Mouse (Mus musculus): Measurements from ENCODE around the gene Gtpbp4. TPM values are rescaled to one million over a fixed set of nuclear protein-coding genes. Genes with fewer than 3 reads are reported as not detected.
"Not testable (repeated sequence)": the region's sequence is repeated elsewhere in the genome, so short reads cannot be mapped to it uniquely, and the experiment has no call there.

The Gtpbp4 gene
- polyA plus RNA-seq, 1 experiment from 2014 or later, result 77.8 TPM

DNA sequence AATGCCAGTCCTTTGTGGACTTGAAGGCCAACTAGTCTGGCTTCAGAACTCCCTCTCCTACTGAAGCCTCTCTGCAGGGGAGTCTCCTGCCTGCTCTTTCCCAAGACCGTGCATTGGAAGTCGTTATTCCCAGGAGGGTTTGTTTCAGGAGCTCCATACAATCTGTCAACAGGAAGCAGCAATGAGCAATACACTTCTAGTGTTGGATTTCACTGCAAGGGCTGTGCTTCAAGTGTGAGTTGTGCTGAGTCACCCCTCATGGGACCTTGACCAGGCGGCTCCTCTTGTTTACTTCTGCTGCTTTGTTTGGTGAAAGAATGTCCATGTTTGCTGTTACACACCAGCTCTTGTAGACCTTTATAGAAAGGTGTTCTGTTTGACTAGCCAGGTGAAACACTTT is 18.5 kb upstream of the Gtpbp4 start:
- Histone ChIP-seq H3K4me3 (replicated peaks) (no peak overlapping the region), H3K4me1 (replicated peaks) (no peaks in the 10 kb centered on the region), H3K9me3 (no peaks in the 10 kb centered on the region), H3K36me3 (no peaks in the 10 kb centered on the region), H3K4me2 (replicated peaks) (no peak overlapping the region), H3K27ac (no peak overlapping the region), H3K27me3 (replicated peaks) (no peaks in the 10 kb centered on the region), H3K9ac (no peak overlapping the region)
- 15% methylated on average over 3 of the region's 3 CpGs for WGBS
- 0 out of 2 replicates have a peak, but pooled peaks have one; percentile 47 for ATAC-seq

DNA sequence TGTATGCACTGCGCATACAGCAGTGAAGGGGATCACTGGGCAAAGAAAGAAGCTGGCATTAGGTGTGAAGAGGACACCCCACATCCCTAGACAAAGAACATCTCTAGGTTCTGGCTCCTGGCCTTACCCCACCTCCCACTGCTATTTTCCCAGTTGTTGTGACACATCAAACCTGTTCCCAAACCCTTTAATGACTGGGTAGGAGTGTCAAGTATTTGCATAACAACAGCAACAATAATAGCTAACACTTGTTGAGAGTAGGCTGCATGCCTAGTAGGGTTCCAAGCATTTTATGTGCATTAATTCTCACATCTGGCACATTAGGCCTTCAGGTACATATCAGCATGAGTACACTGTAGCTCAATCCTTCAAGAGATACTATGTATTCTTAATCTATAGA is 17.6 kb upstream of the Gtpbp4 start:
- WGBS, result 61% methylated on average over 1 of the region's 1 CpGs
- no peak overlapping the region for H3K9ac ChIP-seq
- no peaks in the 10 kb centered on the region for H3K27me3 ChIP-seq (replicated peaks)
- H3K4me3 ChIP-seq (replicated peaks), result no peak overlapping the region
- no peak overlapping the region for H3K4me2 ChIP-seq (replicated peaks)
- H3K4me1 ChIP-seq (replicated peaks), result no peaks in the 10 kb centered on the region
- no peaks in the 10 kb centered on the region for H3K36me3 ChIP-seq
- ATAC-seq, result no peak
- H3K27ac ChIP-seq, result no peak overlapping the region
- no peaks in the 10 kb centered on the region for H3K9me3 ChIP-seq

DNA sequence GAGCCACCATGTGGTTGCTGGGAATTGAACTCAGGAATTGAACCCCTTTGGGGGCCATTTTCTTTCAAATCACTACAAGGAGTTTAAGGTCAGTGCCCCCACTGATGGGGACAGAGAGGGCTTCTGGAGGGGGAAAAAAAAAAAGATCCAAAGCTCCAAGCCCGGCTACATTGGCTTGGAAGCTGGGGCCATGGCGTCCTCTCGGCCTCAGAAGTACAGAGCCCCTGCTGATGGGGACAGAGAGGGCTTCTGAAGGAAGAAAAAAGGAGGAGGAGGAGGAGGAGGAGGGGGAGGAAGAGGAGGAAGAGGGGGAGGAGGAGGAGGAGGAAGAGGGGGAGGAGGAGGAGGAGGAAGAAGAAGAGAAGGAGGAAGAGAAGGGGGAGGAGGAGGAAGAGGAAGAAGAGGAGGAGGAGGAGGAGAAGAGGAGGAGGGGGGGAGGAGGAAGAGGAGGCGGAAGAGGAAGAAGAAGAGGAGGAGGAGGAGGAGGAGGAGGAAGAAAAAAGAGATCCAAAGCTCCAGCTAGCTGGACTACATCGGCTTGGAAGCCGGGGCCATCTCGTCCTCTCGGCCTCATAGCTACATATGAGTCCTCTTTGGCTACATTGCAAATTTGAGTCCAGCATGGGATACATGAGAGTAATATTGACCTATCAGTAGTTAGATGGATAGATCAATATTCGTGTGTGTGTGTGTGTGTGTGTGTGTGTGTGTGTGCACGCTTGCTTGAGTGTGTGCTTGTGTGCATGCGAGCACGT is 15.9 kb upstream of the Gtpbp4 start:
- no peaks in the 10 kb centered on the region for H3K9me3 ChIP-seq
- WGBS, result 49% methylated on average over 12 of the region's 12 CpGs
- H3K4me1 ChIP-seq (replicated peaks), result no peaks in the 10 kb centered on the region
- no peaks in the 10 kb centered on the region for H3K27me3 ChIP-seq (replicated peaks)
- H3K36me3 ChIP-seq, result no peaks in the 10 kb centered on the region
- H3K27ac ChIP-seq, result no peak overlapping the region
- no peak overlapping the region for H3K4me3 ChIP-seq (replicated peaks)
- H3K9ac ChIP-seq, result no peak overlapping the region
- peak; percentile 79 for ATAC-seq
- no peak overlapping the region for H3K4me2 ChIP-seq (replicated peaks)

DNA sequence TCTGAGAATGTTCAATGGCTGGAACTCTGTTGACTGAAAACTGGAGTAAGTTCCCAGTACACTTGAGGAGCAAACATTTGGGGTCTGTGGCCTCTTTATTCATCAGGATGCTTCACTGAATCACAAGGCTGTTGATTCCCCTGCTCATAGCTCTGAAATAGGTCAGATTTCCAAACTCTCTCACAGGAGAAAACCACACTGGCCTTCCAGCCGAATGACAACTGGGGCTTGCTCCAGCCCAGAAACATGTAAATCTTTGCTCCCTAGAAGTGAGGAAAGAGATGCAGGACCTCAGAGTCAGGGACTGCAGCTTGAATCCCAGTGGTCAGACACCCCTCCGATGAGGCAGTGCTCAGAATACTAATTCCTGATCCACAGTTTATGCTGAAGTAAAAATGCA is 7.4 kb upstream of the Gtpbp4 start:
- H3K36me3 ChIP-seq, result no peaks in the 10 kb centered on the region
- no peak overlapping the region for H3K9ac ChIP-seq
- H3K4me2 ChIP-seq (replicated peaks), result no peak overlapping the region
- 79% methylated on average over 2 of the region's 2 CpGs for WGBS
- H3K9me3 ChIP-seq, result no peaks in the 10 kb centered on the region
- H3K4me1 ChIP-seq (replicated peaks), result no peaks in the 10 kb centered on the region
- H3K27ac ChIP-seq, result no peak overlapping the region
- no peak for ATAC-seq
- no peak overlapping the region for H3K4me3 ChIP-seq (replicated peaks)
- no peaks in the 10 kb centered on the region for H3K27me3 ChIP-seq (replicated peaks)

DNA sequence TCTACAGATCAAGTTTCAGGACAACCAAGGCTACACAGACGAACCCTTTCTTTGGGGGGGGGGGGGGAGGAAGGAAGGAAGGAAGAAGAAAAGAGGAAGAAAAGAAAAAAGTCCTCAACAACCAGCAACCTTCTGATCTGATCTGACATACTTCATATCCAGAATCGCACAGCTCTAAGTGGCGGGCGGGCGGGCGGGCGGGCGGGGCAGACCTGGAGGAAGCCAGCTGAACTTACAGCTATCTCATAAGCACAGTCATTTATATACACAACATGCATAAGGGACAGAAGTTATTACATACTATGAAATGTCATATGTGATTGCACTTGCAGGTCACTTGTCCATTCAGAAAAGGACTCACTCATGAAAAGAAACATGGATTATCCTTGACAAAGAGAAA is 3.6 kb upstream of the Gtpbp4 start:
- Histone ChIP-seq H3K36me3 (no peaks in the 10 kb centered on the region), H3K4me3 (replicated peaks) (no peak overlapping the region), H3K4me2 (replicated peaks) (no peak overlapping the region), H3K27me3 (replicated peaks) (no peaks in the 10 kb centered on the region), H3K4me1 (replicated peaks) (no peaks in the 10 kb centered on the region), H3K27ac (no peak overlapping the region), H3K9ac (no peak overlapping the region), H3K9me3 (no peaks in the 10 kb centered on the region)
- ATAC-seq, result no peak
- WGBS, result 79% methylated on average over 8 of the region's 8 CpGs

DNA sequence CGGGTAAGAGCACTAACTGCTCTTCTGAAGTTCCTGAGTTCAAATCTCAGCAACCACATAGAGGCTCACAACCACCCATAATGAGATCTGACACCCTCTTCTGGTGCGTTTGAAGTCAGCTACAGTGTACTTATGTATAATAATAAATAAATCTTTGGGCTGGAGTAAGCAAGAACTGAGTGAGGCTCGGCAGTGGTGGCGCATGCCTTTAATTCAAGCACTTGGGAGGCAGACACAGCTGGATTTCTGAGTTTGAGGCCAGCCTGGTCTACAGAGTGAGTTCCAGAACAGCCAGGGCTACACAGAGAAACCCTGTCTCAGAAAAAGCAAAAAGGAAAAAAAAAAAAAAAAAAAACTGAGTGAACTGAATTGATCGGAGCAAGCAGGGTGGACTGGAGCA is 1.3 kb upstream of the Gtpbp4 start:
- H3K9ac ChIP-seq; H3K36me3 ChIP-seq; H3K27ac ChIP-seq; H3K9me3 ChIP-seq; H3K4me3 ChIP-seq (replicated peaks); ATAC-seq; H3K27me3 ChIP-seq (replicated peaks); H3K4me1 ChIP-seq (replicated peaks); H3K4me2 ChIP-seq (replicated peaks): not testable (repeated sequence)
- 80% methylated on average over 5 of the region's 5 CpGs for WGBS

DNA sequence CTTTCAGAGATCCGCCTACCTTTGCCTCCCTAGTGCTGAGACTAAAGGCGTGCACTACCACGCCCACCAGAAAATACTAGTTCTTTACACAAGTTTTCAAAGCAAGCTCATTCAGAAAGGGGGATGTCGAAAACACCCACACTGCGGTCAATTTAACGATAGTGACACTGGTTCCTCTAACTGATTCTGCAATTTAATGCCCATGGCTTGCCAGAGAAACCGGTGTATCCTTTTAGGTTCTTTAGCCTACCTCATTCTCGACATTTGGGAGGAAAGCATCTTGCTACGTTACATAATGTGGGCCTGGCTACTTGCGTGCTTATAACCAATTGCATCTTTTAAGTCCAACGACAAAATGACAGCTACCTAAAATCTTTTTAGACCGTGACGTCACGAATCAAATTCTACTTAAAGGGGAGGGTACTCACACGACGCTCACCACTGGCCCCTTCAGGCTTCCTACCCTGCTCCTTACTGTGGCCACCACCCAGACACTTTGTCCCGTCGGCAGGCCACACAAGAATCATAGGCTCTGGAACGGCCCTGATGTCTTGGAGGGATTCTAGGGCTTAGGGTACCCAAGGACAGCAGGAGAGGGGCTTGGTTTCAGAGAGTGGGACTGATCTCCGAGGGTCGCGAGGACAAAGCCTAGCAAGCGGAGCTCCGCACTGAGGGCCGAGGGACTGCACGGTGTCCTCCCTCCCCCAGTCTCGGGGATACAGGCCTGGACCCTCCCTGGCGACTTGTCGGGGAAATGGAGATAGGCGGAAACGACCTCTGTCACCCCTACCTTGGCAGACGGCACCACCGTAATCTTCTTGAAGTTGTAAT is 509 bp downstream of the Gtpbp4 start:
- no peaks in the 10 kb centered on the region for H3K9me3 ChIP-seq
- 3% methylated on average over 33 of the region's 33 CpGs for WGBS
- H3K27me3 ChIP-seq (replicated peaks), result no peaks in the 10 kb centered on the region
- peaks cover under 1% of the 10 kb centered on the region; the same call in 1 of the 2 replicates for H3K36me3 ChIP-seq
- H3K4me3 ChIP-seq (replicated peaks), result peak overlapping the region; percentile 77
- no peak overlapping the region for H3K27ac ChIP-seq
- ATAC-seq, result peak; percentile 79
- H3K9ac ChIP-seq, result peak overlapping the region; percentile 73
- 0 out of 2 replicates have a peak, but pooled peaks cover 2% of the 10 kb centered on the region for H3K4me1 ChIP-seq (replicated peaks)
- peak overlapping the region; percentile 67 for H3K4me2 ChIP-seq (replicated peaks)

DNA sequence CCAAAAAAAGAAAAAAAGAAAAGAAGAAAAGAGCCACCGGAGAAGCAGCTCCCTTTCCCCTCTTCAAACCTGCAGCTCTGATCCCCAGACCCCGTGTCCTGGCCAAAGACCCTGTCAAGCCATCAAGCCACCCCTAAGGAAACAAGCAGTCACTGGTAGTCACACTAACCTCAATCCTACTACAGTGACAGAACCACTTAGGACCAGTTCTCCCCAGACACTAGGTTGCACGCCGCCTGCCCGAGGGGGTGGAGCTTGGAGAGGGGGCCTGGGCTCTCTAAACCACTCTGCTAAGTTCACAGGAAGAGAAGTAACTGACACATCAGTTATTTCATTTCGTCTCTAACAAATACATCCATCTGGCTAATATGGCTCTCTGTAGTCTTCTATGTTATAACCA is 3.7 kb downstream of the Gtpbp4 start:
- no peak for ATAC-seq
- Histone ChIP-seq H3K9ac (no peak overlapping the region), H3K4me2 (replicated peaks) (no peak overlapping the region), H3K36me3 (peaks cover 13% of the 10 kb centered on the region), H3K4me1 (replicated peaks) (0 out of 2 replicates have a peak, but pooled peaks cover 2% of the 10 kb centered on the region), H3K27ac (no peak overlapping the region), H3K27me3 (replicated peaks) (no peaks in the 10 kb centered on the region), H3K9me3 (no peaks in the 10 kb centered on the region), H3K4me3 (replicated peaks) (no peak overlapping the region)
- 89% methylated on average over 6 of the region's 6 CpGs for WGBS

DNA sequence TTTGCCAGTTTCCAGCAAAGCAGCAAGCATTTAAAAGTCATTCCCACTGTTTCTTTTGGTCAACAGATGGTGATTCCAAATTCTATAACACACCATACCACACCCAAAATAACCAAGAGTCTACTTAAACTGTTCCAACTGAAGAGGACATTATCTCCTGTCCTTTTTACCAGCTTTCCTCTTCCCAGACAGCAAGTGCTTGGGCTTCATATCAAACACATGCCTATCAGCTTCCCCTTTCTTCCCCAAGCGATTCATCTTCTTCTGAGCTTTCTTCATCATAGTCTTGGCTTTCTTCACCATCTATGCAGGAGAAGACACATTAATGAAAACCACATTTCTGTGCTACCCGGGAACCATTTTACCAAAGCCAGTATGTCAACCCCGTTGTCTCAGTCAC is 22.9 kb downstream of the Gtpbp4 start:
- H3K27ac ChIP-seq, result no peak overlapping the region
- H3K27me3 ChIP-seq (replicated peaks), result no peaks in the 10 kb centered on the region
- WGBS, result 98% methylated on average over 3 of the region's 3 CpGs
- no peak overlapping the region for H3K4me2 ChIP-seq (replicated peaks)
- no peaks in the 10 kb centered on the region for H3K4me1 ChIP-seq (replicated peaks)
- ATAC-seq, result no peak
- H3K9me3 ChIP-seq, result no peaks in the 10 kb centered on the region
- no peak overlapping the region for H3K4me3 ChIP-seq (replicated peaks)
- H3K9ac ChIP-seq, result no peak overlapping the region
- peaks cover 42% of the 10 kb centered on the region for H3K36me3 ChIP-seq

DNA sequence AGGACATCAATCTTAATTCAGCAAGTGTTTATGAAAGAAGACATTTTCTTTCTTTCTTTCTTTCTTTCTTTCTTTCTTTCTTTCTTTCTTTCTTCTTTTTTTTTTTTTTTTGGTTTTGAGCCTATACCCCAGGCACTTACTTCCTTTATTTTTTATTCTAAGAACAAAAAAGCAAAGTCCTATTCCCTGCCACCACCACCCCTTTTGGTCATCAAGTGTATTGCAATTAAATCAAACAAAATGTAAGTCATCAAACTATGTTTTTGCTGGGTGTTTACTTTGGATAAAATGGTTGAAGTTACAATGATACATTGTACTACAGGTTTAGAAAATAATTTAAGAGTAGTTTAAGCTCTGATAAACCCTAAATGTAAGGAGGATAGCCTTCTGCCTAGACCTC is 23.5 kb downstream of the Gtpbp4 start:
- Histone ChIP-seq H3K9ac (no peak overlapping the region), H3K4me1 (replicated peaks) (no peaks in the 10 kb centered on the region), H3K27ac (no peak overlapping the region), H3K4me3 (replicated peaks) (no peak overlapping the region), H3K27me3 (replicated peaks) (no peaks in the 10 kb centered on the region), H3K4me2 (replicated peaks) (no peak overlapping the region), H3K36me3 (peaks cover 42% of the 10 kb centered on the region), H3K9me3 (no peaks in the 10 kb centered on the region)
- ATAC-seq, result no peak

DNA sequence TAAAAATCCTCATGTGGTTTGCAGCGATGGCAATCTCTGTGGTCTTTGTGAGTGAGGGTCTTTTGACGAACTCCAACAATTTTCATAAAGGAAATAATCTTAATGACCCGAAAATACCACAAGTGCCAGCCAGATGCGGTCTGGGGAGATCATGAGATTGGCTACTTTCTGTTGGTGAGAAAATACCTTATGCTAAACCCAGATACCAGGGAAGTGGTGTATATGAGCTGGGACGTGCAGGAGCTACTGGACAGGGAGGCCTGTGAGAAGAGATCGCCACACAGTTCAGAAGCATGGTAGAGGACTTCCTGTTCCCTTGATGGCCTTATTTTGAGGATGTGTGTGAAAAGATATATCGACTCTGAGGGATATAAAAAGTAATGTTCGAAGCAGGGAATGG is 28.1 kb downstream of the Gtpbp4 start:
- Histone ChIP-seq H3K4me3 (replicated peaks) (no peak overlapping the region), H3K4me2 (replicated peaks) (no peak overlapping the region), H3K27me3 (replicated peaks) (no peaks in the 10 kb centered on the region), H3K27ac (no peak overlapping the region), H3K4me1 (replicated peaks) (no peaks in the 10 kb centered on the region), H3K9me3 (no peaks in the 10 kb centered on the region), H3K9ac (no peak overlapping the region), H3K36me3 (peaks cover 13% of the 10 kb centered on the region; the same call in 1 of the 2 replicates)
- ATAC-seq, result no peak
- WGBS, result 95% methylated on average over 8 of the region's 8 CpGs

DNA sequence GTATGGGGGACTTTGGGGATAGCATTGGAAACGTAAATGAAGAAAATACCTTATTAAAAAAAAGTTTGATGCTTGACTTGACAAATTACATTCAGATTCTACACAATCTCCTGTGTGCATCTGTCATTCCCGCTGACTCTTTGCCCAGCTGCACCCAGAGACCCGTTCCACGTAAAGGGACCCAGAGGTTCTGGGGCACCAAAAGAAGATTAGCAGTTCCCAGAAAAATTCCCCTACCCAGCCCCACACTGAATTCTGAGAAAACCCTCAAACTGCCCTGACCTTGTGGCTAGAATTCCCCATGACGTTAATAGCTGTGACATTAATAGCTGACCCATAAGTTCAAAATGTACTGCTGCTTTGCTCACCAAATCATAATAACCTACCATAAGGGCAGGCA is 30.7 kb downstream of the Gtpbp4 start:
- peaks cover 8% of the 10 kb centered on the region; the same call in 1 of the 2 replicates for H3K36me3 ChIP-seq
- ATAC-seq, result no peak
- H3K9ac ChIP-seq, result no peak overlapping the region
- H3K9me3 ChIP-seq, result no peaks in the 10 kb centered on the region
- no peak overlapping the region for H3K4me2 ChIP-seq (replicated peaks)
- no peak overlapping the region for H3K4me3 ChIP-seq (replicated peaks)
- H3K27ac ChIP-seq, result no peak overlapping the region
- no peaks in the 10 kb centered on the region for H3K4me1 ChIP-seq (replicated peaks)
- H3K27me3 ChIP-seq (replicated peaks), result no peaks in the 10 kb centered on the region
- 96% methylated on average over 5 of the region's 5 CpGs for WGBS

DNA sequence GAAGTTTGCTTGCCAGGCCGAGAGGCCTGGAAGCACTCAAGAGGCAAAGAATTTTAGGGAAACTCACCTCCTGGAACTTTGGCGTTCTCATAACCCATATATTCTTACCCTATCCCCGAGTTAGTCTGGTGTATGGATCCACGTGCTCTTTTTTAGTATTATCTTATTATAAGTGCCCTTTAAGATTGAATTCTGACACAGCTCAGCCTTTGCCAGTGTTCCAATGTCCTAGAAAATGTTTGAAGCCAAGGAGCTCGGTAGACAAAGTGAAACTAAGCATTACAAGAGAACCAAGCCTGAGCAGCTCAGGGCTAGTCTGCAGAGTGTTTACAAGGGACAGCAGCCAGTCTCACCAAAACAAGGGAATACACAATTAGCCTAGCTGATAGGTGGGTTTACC is 33.6 kb downstream of the Gtpbp4 start:
- not testable (repeated sequence) for H3K27ac ChIP-seq; ATAC-seq; H3K27me3 ChIP-seq (replicated peaks); H3K4me1 ChIP-seq (replicated peaks); H3K4me2 ChIP-seq (replicated peaks); H3K9me3 ChIP-seq; H3K9ac ChIP-seq; H3K36me3 ChIP-seq; H3K4me3 ChIP-seq (replicated peaks)
- WGBS, result 35% methylated on average over 5 of the region's 5 CpGs

Measured in intestine, embryonic 15.5 days (tissue).